Mouse (Mus musculus) cerebellum, adult 2 months (tissue): ENCODE measurements around the gene Igf2bp1.

Experiments used
- CTCF ChIP-seq: fragments of 200-500 bp; IDR thresholded peaks from 2 replicates; pipeline ENCODE4 v1.5.1; 2011; ENCODE audit warnings: low read depth, mild to moderate bottlenecking, control low read depth, low read length, moderate library complexity, borderline replicate concordance; ENCODE audit not compliant: insufficient read depth
- POLR2A ChIP-seq: fragments of 200-500 bp; IDR thresholded peaks from 2 replicates; pipeline ENCODE4 v1.6.1; 2011; ENCODE audit warnings: low read length, control low read depth, borderline replicate concordance; ENCODE audit not compliant: insufficient read depth

DNA sequence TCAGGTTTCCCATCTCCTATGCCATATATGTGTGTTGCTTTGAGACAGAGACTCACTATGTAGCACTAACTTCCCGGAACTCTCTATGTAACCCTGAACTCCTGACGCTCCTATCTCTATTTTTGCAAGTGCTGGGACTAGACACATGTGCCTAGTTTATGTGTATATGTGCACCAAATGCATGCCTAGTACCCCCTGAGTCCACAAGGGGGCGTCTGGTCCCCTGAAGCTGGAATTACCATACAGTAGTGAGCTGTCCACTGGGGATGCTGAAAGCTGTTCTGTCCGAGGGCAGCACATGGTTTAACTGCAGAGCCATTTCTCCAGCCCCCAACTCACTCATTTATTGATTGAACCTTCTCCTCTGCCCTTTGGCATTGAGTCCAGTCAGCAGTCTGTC, 79.3 kb downstream of the Igf2bp1 start:
- TF ChIP-seq POLR2A (no peak), CTCF (no peak)
